Mouse (Mus musculus): ENCODE data around the gene Fbxw4.

GRCm38 (mm10) chr19:45583136-45583535 lies 77.0 kb downstream of the Fbxw4 start:
- no peak for TF ChIP-seq CTCF (IDR thresholded peaks at IDR 0.05; ENCODE audit: low read depth, low read length)
- no peak for TF ChIP-seq EP300 (IDR thresholded peaks at IDR 0.05; ENCODE audit: insufficient read depth, low read depth, low read length)
